Comparison of ENCODE assay signal across 31 mouse cellular contexts in the genomic region with DNA sequence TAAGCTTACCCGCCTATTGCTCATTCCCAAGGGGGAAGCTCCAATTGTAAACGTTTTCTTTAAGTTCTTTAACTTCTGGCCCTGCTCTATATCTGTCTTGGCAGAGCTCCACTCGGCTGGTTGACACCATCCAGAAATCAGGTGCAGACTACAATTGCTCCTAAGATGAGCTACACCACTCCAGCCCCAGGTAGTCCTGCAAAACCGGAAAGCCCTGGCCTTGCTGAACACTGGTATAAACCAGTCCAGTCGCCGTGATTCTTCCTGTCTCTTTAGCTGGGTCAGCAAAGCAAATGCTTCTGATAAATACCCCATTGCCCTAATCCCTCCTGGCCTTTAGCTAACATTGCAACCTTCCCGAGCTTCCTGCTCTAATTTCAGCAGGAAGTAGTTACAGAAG. TPM values are rescaled to one million over a fixed set of nuclear protein-coding genes. Genes with fewer than 3 reads are reported as not detected.
DNase-seq lines count a peak whose midpoint lies in the region; ATAC-seq and TF ChIP-seq lines count a peak whose summit lies in the region.
"Had no signal": no experiment of that assay in that cellular context is flagged by ENCODE, and none has a peak within 500 bp of the region (broad histone marks: within the 10 kb centered on the region; RNA-seq: fewer than 3 reads in every experiment).

No protein-coding gene starts in this region.

- WGBS in forebrain, embryonic 11.5 days: 60% methylated on average over 7 of the region's 7 CpGs
- WGBS in forebrain, postnatal 0 days: 65% methylated on average over 7 of the region's 7 CpGs
- 32% methylated on average over 7 of the region's 7 CpGs for WGBS in heart, embryonic 10.5 days
- WGBS in lung, embryonic 14.5 days: 35% methylated on average over 7 of the region's 7 CpGs

- ATAC-seq in forebrain, embryonic 11.5 days (replicated peaks; ENCODE audit: low FRiP score): no peak
- no peak for ATAC-seq in forebrain, postnatal 0 days
- ATAC-seq in lung, embryonic 14.5 days (ENCODE audit: insufficient read depth): no peak
- no peak for ATAC-seq in frontal cortex, adult (ENCODE audit: low TSS enrichment)
- ATAC-seq: forebrain, embryonic 13.5 days; forebrain, embryonic 16.5 days; hindbrain, embryonic 16.5 days; Patski had no signal

- peak; percentile 37 for DNase-seq in forebrain, embryonic 11.5 days (ENCODE audit: low spot score)
- no peak for DNase-seq in forebrain, postnatal 0 days
- DNase-seq in heart, embryonic 10.5 days (ENCODE audit: low spot score): peak; percentile 75
- no peak for DNase-seq in heart, adult 18-20 months
- DNase-seq in lung, embryonic 14.5 days: peak; percentile 8
- no peak for DNase-seq in lung, adult 18-20 months
- DNase-seq in yolk sac, embryonic 10.5 days (ENCODE audit: low spot score): peak; percentile 40
- DNase-seq: adrenal gland, postnatal 10 days; adrenal gland, postnatal 36 days; B cell, adult 2 months; cerebellum, adult 18-20 months; cerebellum, adult 9-10 months; cerebellum, postnatal 14 days; gastrocnemius, postnatal 10 days; heart, adult 2 months; heart, postnatal 10 days; heart, postnatal 36 days; kidney, adult 18-20 months had no signal

- H3K4me2 ChIP-seq in forebrain, embryonic 11.5 days (ENCODE audit: low read depth, low read length, severe bottlenecking): no peak overlapping the region
- no peak overlapping the region for H3K4me2 ChIP-seq in forebrain, postnatal 0 days (ENCODE audit: low read depth)
- no peak overlapping the region for H3K4me2 ChIP-seq in lung, embryonic 14.5 days
- H3K4me2 ChIP-seq: embryonic facial prominence, embryonic 12.5 days; forebrain, embryonic 13.5 days; heart, embryonic 12.5 days; heart, embryonic 15.5 days; hindbrain, embryonic 13.5 days had no signal

- no peaks in the 10 kb centered on the region for H3K27me3 ChIP-seq in forebrain, embryonic 11.5 days (ENCODE audit: control insufficient read depth, insufficient read depth, low read length)
- no peaks in the 10 kb centered on the region for H3K27me3 ChIP-seq in forebrain, postnatal 0 days (ENCODE audit: insufficient read depth, low read length)
- H3K27me3 ChIP-seq in heart, embryonic 10.5 days (ENCODE audit: insufficient read depth, poor library complexity, severe bottlenecking): no peaks in the 10 kb centered on the region
- no peaks in the 10 kb centered on the region for H3K27me3 ChIP-seq in lung, embryonic 14.5 days (ENCODE audit: insufficient read depth, low read length)
- H3K27me3 ChIP-seq: CH12.LX; embryonic facial prominence, embryonic 12.5 days; forebrain, embryonic 13.5 days; heart, embryonic 12.5 days; heart, embryonic 15.5 days; hindbrain, embryonic 13.5 days; Patski had no signal

- no peaks in the 10 kb centered on the region for H3K9me3 ChIP-seq in forebrain, embryonic 11.5 days (ENCODE audit: control insufficient read depth, low read length)
- H3K9me3 ChIP-seq in forebrain, postnatal 0 days (ENCODE audit: low read length): no peaks in the 10 kb centered on the region
- no peaks in the 10 kb centered on the region for H3K9me3 ChIP-seq in heart, embryonic 10.5 days
- H3K9me3 ChIP-seq in lung, embryonic 14.5 days (ENCODE audit: low read depth, low read length): no peaks in the 10 kb centered on the region
- H3K9me3 ChIP-seq: embryonic facial prominence, embryonic 12.5 days; forebrain, embryonic 13.5 days; G1E; heart, embryonic 12.5 days; heart, embryonic 15.5 days; hindbrain, embryonic 10.5 days; hindbrain, embryonic 13.5 days had no signal

- no peak overlapping the region for H3K27ac ChIP-seq in forebrain, embryonic 11.5 days (ENCODE audit: low read depth, low read length)
- no peak overlapping the region for H3K27ac ChIP-seq in forebrain, postnatal 0 days (ENCODE audit: low read depth, low read length)
- no peak overlapping the region for H3K27ac ChIP-seq in heart, embryonic 10.5 days
- no peak overlapping the region for H3K27ac ChIP-seq in lung, embryonic 14.5 days (ENCODE audit: low read depth)
- H3K27ac ChIP-seq: embryonic facial prominence, embryonic 12.5 days; forebrain, embryonic 13.5 days; heart, adult 2 months; heart, embryonic 15.5 days; hindbrain, embryonic 10.5 days; hindbrain, embryonic 13.5 days had no signal

- H3K9ac ChIP-seq in forebrain, embryonic 11.5 days (ENCODE audit: low read length): no peak overlapping the region
- no peak overlapping the region for H3K9ac ChIP-seq in forebrain, postnatal 0 days
- no peak overlapping the region for H3K9ac ChIP-seq in lung, embryonic 14.5 days
- H3K9ac ChIP-seq: embryonic facial prominence, embryonic 12.5 days; forebrain, embryonic 13.5 days; heart, embryonic 12.5 days; heart, embryonic 15.5 days; hindbrain, embryonic 13.5 days had no signal

- no peaks in the 10 kb centered on the region for H3K36me3 ChIP-seq in forebrain, embryonic 11.5 days (ENCODE audit: control insufficient read depth, insufficient read depth, low read length)
- H3K36me3 ChIP-seq in forebrain, postnatal 0 days (ENCODE audit: insufficient read depth): no peaks in the 10 kb centered on the region
- no peaks in the 10 kb centered on the region for H3K36me3 ChIP-seq in heart, embryonic 10.5 days
- no peaks in the 10 kb centered on the region for H3K36me3 ChIP-seq in lung, embryonic 14.5 days (ENCODE audit: insufficient read depth)
- H3K36me3 ChIP-seq: embryonic facial prominence, embryonic 12.5 days; G1E; heart, embryonic 12.5 days; heart, embryonic 15.5 days; hindbrain, embryonic 10.5 days; hindbrain, embryonic 13.5 days had no signal

- no peak for TF ChIP-seq CTCF in forebrain, postnatal 0 days (IDR thresholded peaks at IDR 0.05; ENCODE audit: low read depth)
- TF ChIP-seq CTCF in lung, embryonic 14.5 days (IDR thresholded peaks at IDR 0.05; ENCODE audit: low read depth): no peak

- H3K4me3 ChIP-seq in forebrain, embryonic 11.5 days (ENCODE audit: low read depth, low read length): no peak overlapping the region
- H3K4me3 ChIP-seq in forebrain, postnatal 0 days (ENCODE audit: low read depth, low read length): no peak overlapping the region
- no peak overlapping the region for H3K4me3 ChIP-seq in heart, embryonic 10.5 days
- no peak overlapping the region for H3K4me3 ChIP-seq in lung, embryonic 14.5 days (ENCODE audit: low read depth, low read length)
- H3K4me3 ChIP-seq: embryonic facial prominence, embryonic 12.5 days; erythroblast, embryonic 14.5 days; forebrain, embryonic 13.5 days; heart, adult 2 months; heart, embryonic 12.5 days; heart, embryonic 15.5 days; hindbrain, embryonic 10.5 days; hindbrain, embryonic 13.5 days had no signal

- H3K4me1 ChIP-seq in forebrain, embryonic 11.5 days (replicated peaks; ENCODE audit: control insufficient read depth, insufficient read depth, low read length): no peaks in the 10 kb centered on the region
- no peaks in the 10 kb centered on the region for H3K4me1 ChIP-seq in forebrain, postnatal 0 days (ENCODE audit: insufficient read depth)
- peaks cover 17% of the 10 kb centered on the region for H3K4me1 ChIP-seq in heart, embryonic 10.5 days
- H3K4me1 ChIP-seq in lung, embryonic 14.5 days (ENCODE audit: insufficient read depth): no peaks in the 10 kb centered on the region
- H3K4me1 ChIP-seq: forebrain, embryonic 13.5 days; hindbrain, embryonic 13.5 days had no signal

RNA-seq across cellular contexts. Expression of gene Gabrr2, which starts 1.6 kb away (rescaled TPM):
- 0.36 and 0.73 TPM in 2 replicates for polyA plus RNA-seq in forebrain, embryonic 11.5 days (2014; fragmentation: Nextera tagmentation; extraction: Ambion mirVana)
- total RNA-seq in forebrain, postnatal 0 days (2014; rRNA removed): 0.54 TPM in 1 of 2 replicates, not detected in the other
- not detected in 2 replicates for polyA plus RNA-seq in forebrain, postnatal 0 days (2015; fragmentation: Nextera tagmentation; extraction: Ambion mirVana)
- polyA plus RNA-seq in heart, embryonic 10.5 days (2016; fragmentation: Nextera tagmentation; extraction: Ambion mirVana): 0.21 and 0.62 TPM in 2 replicates
- 1 to 10 TPM; 1.5 to 1.6 TPM for total RNA-seq in heart, adult 18-20 months (2021)
- polyA plus RNA-seq in lung, embryonic 14.5 days (2014; fragmentation: Nextera tagmentation; extraction: Ambion mirVana): 0.14 and 0.28 TPM in 2 replicates
- polyA plus RNA-seq: erythroblast, embryonic 14.5 days; G1E had no signal

RNA-seq across cellular contexts. Expression of gene Ube2j1, which starts 29.9 kb away (rescaled TPM):
- 54.6 and 57.7 TPM in 2 replicates for polyA plus RNA-seq in forebrain, embryonic 11.5 days (2014; fragmentation: Nextera tagmentation; extraction: Ambion mirVana)
- 88.5 and 106 TPM in 2 replicates for total RNA-seq in forebrain, postnatal 0 days (2014; rRNA removed)
- 53.6 and 61.2 TPM in 2 replicates for polyA plus RNA-seq in forebrain, postnatal 0 days (2015; fragmentation: Nextera tagmentation; extraction: Ambion mirVana)
- polyA plus RNA-seq in heart, embryonic 10.5 days (2016; fragmentation: Nextera tagmentation; extraction: Ambion mirVana): 39.0 and 42.7 TPM in 2 replicates
- 10 to 100 TPM; 38.7 to 43.1 TPM for total RNA-seq in heart, adult 18-20 months (2021)
- 50.7 and 57.4 TPM in 2 replicates for polyA plus RNA-seq in lung, embryonic 14.5 days (2014; fragmentation: Nextera tagmentation; extraction: Ambion mirVana)

Comparison
In these comparisons a context has a peak if more than half of its experiments do, and no peak if none do; other contexts are left out.
1. DNase-seq: peak in forebrain, embryonic 11.5 days (single experiment), heart, embryonic 10.5 days (single experiment), lung, embryonic 14.5 days (single experiment) and yolk sac, embryonic 10.5 days (single experiment); none in forebrain, postnatal 0 days (single experiment), heart, adult 18-20 months (0 of 2) and lung, adult 18-20 months (0 of 2).